Mouse (Mus musculus) neural tube, embryonic 13.5 days (tissue): ENCODE results near the gene Ccdc85a. TPM values are rescaled to one million over a fixed set of nuclear protein-coding genes. Genes with fewer than 3 reads are reported as not detected.

Experiments used
- ATAC-seq: fragments of 200-750 bp; cut with Nextera tagmentation; 2 replicates; pipeline ENCODE4 v1.8.0; 2017; ENCODE audit warnings: low read depth, mild to moderate bottlenecking, moderate TSS enrichment, moderate library complexity
- H3K27ac ChIP-seq: fragments of 300-500 bp; sonication (generic); replicated peaks from 2 replicates; pipeline ENCODE4 v1.5.1; 2015; ENCODE audit warnings: moderate library complexity, mild to moderate bottlenecking, inconsistent platforms
- H3K27me3 ChIP-seq: fragments of 300-500 bp; sonication (generic); 2 replicates; pipeline ENCODE4 v1.6.1; 2015; ENCODE audit warnings: mild to moderate bottlenecking, inconsistent platforms
- H3K36me3 ChIP-seq: fragments of 300-500 bp; sonication (generic); 2 replicates; pipeline ENCODE4 v1.6.1; 2015; ENCODE audit warnings: mild to moderate bottlenecking, inconsistent platforms
- H3K4me1 ChIP-seq: fragments of 300-500 bp; sonication (generic); replicated peaks from 2 replicates; pipeline ENCODE4 v1.6.1; 2015; ENCODE audit warnings: inconsistent platforms
- H3K4me2 ChIP-seq: fragments of 300-500 bp; sonication (generic); 2 replicates; pipeline ENCODE4 v1.6.1; 2015; ENCODE audit warnings: inconsistent platforms, mild to moderate bottlenecking, moderate library complexity
- H3K4me3 ChIP-seq: fragments of 300-500 bp; sonication (generic); 2 replicates; pipeline ENCODE4 v1.5.1; 2015; ENCODE audit warnings: mild to moderate bottlenecking, inconsistent platforms
- H3K9ac ChIP-seq: fragments of 300-500 bp; sonication (generic); 2 replicates; pipeline ENCODE4 v1.6.1; 2015; ENCODE audit warnings: moderate library complexity, mild to moderate bottlenecking, inconsistent platforms
- H3K9me3 ChIP-seq: fragments of 300-500 bp; sonication (generic); 2 replicates; pipeline ENCODE4 v1.6.1; 2016; ENCODE audit warnings: inconsistent platforms
- WGBS: fragments of 180-500 bp; shearing (Covaris S2); methylation state at CpG from one replicate; pipeline ENCODE4 v1.1.7; 2015; 5-methylcytosine and 5-hydroxymethylcytosine counted together
- polyA plus RNA-seq: library from polyadenylated mRNA; unstranded; fragments of >200 nt; fragmentation: Nextera tagmentation; extraction: Ambion mirVana; gene quantifications from 2 replicates; pipeline ENCODE4 v1.2.1, GENCODE M21; 2015

Gene Ccdc85a
- polyA plus RNA-seq: 20.4 and 24.7 TPM in 2 replicates

DNA sequence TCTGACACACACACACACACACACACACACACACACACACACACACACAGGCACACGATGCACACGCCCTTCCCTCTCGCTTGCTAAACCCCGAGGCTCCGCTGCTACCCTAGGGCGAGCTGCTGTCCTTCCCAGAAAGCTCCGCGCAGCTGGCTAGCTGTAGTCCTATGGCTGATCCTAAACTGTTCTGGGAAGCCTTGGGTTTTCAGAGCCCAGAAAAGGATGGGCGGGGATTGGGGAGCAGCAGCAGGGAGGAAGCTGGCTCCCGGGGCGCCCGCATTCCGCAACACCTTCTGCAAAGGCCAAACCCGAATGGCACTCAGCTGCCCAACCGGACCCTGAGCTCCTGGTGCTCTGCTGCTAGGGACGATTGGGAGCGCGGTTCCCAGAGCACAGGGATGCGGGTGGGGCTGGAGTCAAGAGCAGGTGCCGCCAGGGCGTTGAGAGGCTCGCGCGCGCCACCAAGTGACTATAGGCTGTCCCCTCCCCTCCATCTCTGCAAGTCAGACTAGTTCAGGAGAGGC is at the start of gene Ccdc85a:
Gene Ccdc85a, minus strand, starts transcription at position 414 of the 524 bp plus-strand sequence.
- peaks cover 17% of the 10 kb centered on the region for H3K27me3 ChIP-seq
- peaks cover 18% of the 10 kb centered on the region for H3K4me1 ChIP-seq
- no peaks in the 10 kb centered on the region for H3K36me3 ChIP-seq
- ATAC-seq: peak; percentile 99
- peak within 1 kb of the TSS; percentile 77 for H3K9ac ChIP-seq
- H3K4me3 ChIP-seq: peak within 1 kb of the TSS; percentile 68
- H3K9me3 ChIP-seq: no peaks in the 10 kb centered on the region
- peak within 1 kb of the TSS; percentile 86 for H3K27ac ChIP-seq
- 0% methylated on average over 25 of the region's 25 CpGs for WGBS
- H3K4me2 ChIP-seq: peak within 1 kb of the TSS; percentile 90

- Histone ChIP-seq H3K9me3 (no peaks in the 10 kb centered on the region), H3K27me3 (no peaks in the 10 kb centered on the region), H3K4me3 (no peak overlapping the region), H3K36me3 (no peaks in the 10 kb centered on the region), H3K4me1 (no peaks in the 10 kb centered on the region), H3K27ac (no peak overlapping the region), H3K9ac (no peak overlapping the region), H3K4me2 (no peak overlapping the region)
- ATAC-seq: no peak
- WGBS: 50% methylated on average over 1 of the region's 1 CpGs
These were observed 49.5 kb upstream of the Ccdc85a start for GRCm38 (mm10) chr11:28633571-28634125.

DNA sequence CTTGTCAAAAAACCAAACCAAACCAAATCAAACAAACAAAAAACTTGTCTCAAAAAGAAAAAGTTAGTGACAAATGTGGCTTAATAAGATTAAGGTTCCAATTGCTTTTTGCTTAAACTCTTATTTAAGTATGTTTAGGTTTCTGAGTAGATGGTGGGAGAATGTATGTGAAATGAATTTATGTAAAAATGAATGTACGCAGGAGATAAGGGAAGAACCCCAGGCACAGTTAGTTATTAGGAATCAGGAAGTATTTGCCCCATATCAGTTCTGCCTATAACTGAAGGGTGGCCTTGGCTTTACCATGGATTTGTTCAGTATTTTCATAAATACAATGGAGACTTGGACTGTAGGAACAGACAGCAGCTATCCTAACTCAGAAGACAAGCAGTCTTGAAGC is 49.0 kb upstream of the Ccdc85a start:
- Histone ChIP-seq H3K4me2 (no peak overlapping the region), H3K27ac (no peak overlapping the region), H3K4me3 (no peak overlapping the region), H3K4me1 (no peaks in the 10 kb centered on the region), H3K27me3 (no peaks in the 10 kb centered on the region), H3K36me3 (no peaks in the 10 kb centered on the region), H3K9me3 (no peaks in the 10 kb centered on the region), H3K9ac (no peak overlapping the region)
- 97% methylated on average over 1 of the region's 1 CpGs for WGBS
- ATAC-seq: no peak

GRCm38 (mm10) chr11:28630771-28631170 is 46.6 kb upstream of the Ccdc85a start:
- ATAC-seq: no peak
- no peaks in the 10 kb centered on the region for H3K4me1 ChIP-seq
- H3K27ac ChIP-seq: no peak overlapping the region
- no peak overlapping the region for H3K4me2 ChIP-seq
- H3K27me3 ChIP-seq: no peaks in the 10 kb centered on the region
- 75% methylated on average over 2 of the region's 2 CpGs for WGBS
- no peaks in the 10 kb centered on the region for H3K36me3 ChIP-seq
- H3K9me3 ChIP-seq: no peaks in the 10 kb centered on the region
- no peak overlapping the region for H3K4me3 ChIP-seq
- no peak overlapping the region for H3K9ac ChIP-seq

DNA sequence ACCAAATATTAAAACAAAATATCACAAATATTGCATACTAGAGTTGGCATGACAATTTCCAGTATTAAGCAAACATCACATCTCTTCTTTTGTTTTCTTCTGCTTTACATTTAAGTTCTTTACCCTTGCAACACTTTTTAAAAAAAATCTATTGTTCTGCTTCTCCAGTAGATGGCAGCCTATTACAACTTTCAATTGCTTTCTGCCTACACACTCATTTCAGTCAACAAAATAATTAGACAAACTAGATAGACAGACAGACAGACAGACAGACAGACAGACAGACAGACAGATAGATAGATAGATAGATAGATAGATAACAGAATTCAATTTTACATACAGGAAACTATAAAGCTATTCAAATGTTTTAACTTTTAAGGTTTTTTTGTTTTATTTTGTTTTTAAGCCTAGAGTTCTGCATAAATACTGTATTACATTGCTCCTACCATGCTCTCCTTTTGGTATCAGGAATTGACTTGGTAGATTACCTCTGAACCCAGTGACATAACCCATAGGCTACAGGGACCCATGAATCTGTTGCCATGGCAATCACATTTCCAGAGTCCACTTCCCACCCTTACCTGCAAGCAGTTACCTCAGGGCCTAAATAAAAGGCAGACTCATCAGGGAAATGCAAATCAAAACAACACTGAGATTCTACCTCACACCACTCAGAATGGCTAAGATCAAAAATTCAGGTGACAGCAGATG is 26.8 kb upstream of the Ccdc85a start:
- ATAC-seq: no peak
- H3K4me3 ChIP-seq: no peak overlapping the region
- H3K4me2 ChIP-seq: no peak overlapping the region

GRCm38 (mm10) chr11:28583138-28583910 is 800 bp downstream of the Ccdc85a start:
- WGBS: 1% methylated on average over 62 of the region's 63 CpGs
- Histone ChIP-seq H3K4me2 (peak overlapping the region; percentile 90), H3K27ac (peak overlapping the region; percentile 86), H3K27me3 (peaks cover 17% of the 10 kb centered on the region), H3K4me3 (peak overlapping the region; percentile 68), H3K9me3 (no peaks in the 10 kb centered on the region), H3K36me3 (no peaks in the 10 kb centered on the region), H3K9ac (peak overlapping the region; percentile 77), H3K4me1 (peaks cover 18% of the 10 kb centered on the region)
- ATAC-seq: peak; percentile 83

More for the DNA sequence above, 26.8 kb upstream of the Ccdc85a start:
- Histone ChIP-seq H3K9me3 (no peaks in the 10 kb centered on the region), H3K36me3 (no peaks in the 10 kb centered on the region), H3K4me1 (no peaks in the 10 kb centered on the region), H3K27ac (no peak overlapping the region), H3K27me3 (no peaks in the 10 kb centered on the region), H3K9ac (no peak overlapping the region)

GRCm38 (mm10) chr11:28582218-28582617 is 1.9 kb downstream of the Ccdc85a start:
- H3K36me3 ChIP-seq: no peaks in the 10 kb centered on the region
- H3K4me3 ChIP-seq: peak overlapping the region; percentile 68
- H3K27ac ChIP-seq: no peak overlapping the region
- peak overlapping the region; percentile 77 for H3K9ac ChIP-seq
- no peaks in the 10 kb centered on the region for H3K9me3 ChIP-seq
- no peak for ATAC-seq
- peaks cover 18% of the 10 kb centered on the region for H3K4me1 ChIP-seq
- 20% methylated on average over 5 of the region's 5 CpGs for WGBS
- peak overlapping the region; percentile 90 for H3K4me2 ChIP-seq
- peaks cover 17% of the 10 kb centered on the region for H3K27me3 ChIP-seq

- Histone ChIP-seq H3K9ac (no peak overlapping the region), H3K4me2 (no peak overlapping the region), H3K4me1 (no peaks in the 10 kb centered on the region), H3K27me3 (no peaks in the 10 kb centered on the region), H3K9me3 (no peaks in the 10 kb centered on the region), H3K36me3 (peaks cover 20% of the 10 kb centered on the region; the same call in 1 of the 2 replicates), H3K27ac (no peak overlapping the region), H3K4me3 (no peak overlapping the region)
- WGBS: 89% methylated on average over 1 of the region's 1 CpGs
- no peak for ATAC-seq
These were observed 11.7 kb downstream of the Ccdc85a start for GRCm38 (mm10) chr11:28572423-28572822.

GRCm38 (mm10) chr11:28556420-28556819 is 27.7 kb downstream of the Ccdc85a start:
- Histone ChIP-seq H3K4me1 (no peaks in the 10 kb centered on the region), H3K9me3 (no peaks in the 10 kb centered on the region), H3K9ac (no peak overlapping the region), H3K27me3 (no peaks in the 10 kb centered on the region), H3K36me3 (no peaks in the 10 kb centered on the region), H3K4me3 (no peak overlapping the region), H3K27ac (no peak overlapping the region), H3K4me2 (no peak overlapping the region)
- ATAC-seq: no peak

DNA sequence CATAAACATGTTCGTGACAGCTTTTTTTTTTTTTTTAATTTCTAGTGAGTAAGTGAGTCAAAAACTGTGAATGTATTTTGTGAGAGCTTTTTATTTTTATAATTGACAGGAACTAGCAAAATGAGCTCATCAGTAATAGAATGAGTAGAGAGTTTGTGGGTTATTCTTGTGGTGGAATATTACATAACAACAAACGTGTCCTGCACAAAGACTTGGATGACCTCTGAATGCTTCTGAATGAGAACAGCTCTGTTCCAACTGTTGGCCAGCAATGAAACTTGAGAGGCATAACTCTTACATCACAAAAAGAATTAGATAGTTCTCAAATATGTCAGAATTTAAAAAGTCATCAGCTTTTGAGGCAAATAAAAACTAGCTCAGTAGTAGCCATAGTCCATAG is 40.7 kb downstream of the Ccdc85a start:
- Histone ChIP-seq H3K27ac (no peak overlapping the region), H3K4me1 (no peaks in the 10 kb centered on the region), H3K27me3 (no peaks in the 10 kb centered on the region), H3K9ac (no peak overlapping the region), H3K4me2 (no peak overlapping the region), H3K9me3 (no peaks in the 10 kb centered on the region), H3K36me3 (no peaks in the 10 kb centered on the region), H3K4me3 (no peak overlapping the region)
- 91% methylated on average over 2 of the region's 2 CpGs for WGBS
- no peak for ATAC-seq

DNA sequence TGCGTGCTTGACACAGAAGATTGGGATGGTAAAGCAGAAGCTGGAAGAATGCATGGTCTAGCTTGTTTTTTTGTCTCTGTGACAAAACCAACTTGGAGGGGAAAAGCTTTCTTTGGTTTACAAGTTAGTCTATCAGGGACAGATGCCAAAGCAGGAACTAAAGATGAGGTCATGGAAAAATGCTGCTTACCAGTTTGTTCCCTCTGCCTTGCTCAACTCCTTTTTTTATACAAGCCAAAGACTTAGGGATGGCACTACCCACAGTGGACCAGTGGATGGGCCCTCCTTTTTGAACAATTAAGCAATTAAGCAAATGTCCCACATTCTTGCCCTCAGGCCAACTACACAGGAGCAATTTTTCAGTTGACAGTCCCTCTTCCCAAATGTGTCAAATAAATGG is 42.8 kb downstream of the Ccdc85a start:
- Histone ChIP-seq H3K9ac (no peak overlapping the region), H3K9me3 (no peaks in the 10 kb centered on the region), H3K36me3 (no peaks in the 10 kb centered on the region), H3K4me2 (no peak overlapping the region), H3K27ac (no peak overlapping the region), H3K4me3 (no peak overlapping the region), H3K27me3 (no peaks in the 10 kb centered on the region), H3K4me1 (no peaks in the 10 kb centered on the region)
- ATAC-seq: no peak
- 84% methylated on average over 1 of the region's 1 CpGs for WGBS

DNA sequence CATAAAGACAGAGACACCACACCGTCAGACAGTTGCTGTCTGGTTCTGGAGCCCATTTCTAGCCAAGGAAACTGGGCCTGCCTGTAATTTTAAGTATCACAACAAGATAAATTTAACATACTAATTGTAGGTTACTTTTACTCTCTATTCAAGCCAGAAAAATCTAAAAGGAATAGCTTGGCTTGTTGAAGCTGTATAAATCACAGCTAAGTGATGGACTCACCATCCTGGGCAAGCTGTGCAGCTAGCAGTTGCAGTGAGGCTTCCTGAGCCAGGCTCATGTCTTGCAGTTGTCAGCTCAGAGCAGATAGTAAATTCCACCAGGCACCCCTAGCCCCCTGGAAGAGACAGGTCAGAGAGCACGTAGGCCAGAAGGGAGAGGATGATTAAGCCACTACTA is 50.8 kb downstream of the Ccdc85a start:
- no peak overlapping the region for H3K9ac ChIP-seq
- H3K4me2 ChIP-seq: no peak overlapping the region
- 82% methylated on average over 2 of the region's 2 CpGs for WGBS
- H3K4me3 ChIP-seq: no peak overlapping the region
- no peaks in the 10 kb centered on the region for H3K36me3 ChIP-seq
- no peaks in the 10 kb centered on the region for H3K4me1 ChIP-seq
- H3K27ac ChIP-seq: no peak overlapping the region
- peaks cover 4% of the 10 kb centered on the region; the same call in 1 of the 2 replicates for H3K9me3 ChIP-seq
- no peak for ATAC-seq
- H3K27me3 ChIP-seq: no peaks in the 10 kb centered on the region
